Mouse (Mus musculus): ENCODE data around the gene Samd5. TPM values are rescaled to one million over a fixed set of nuclear protein-coding genes. Genes with fewer than 3 reads are reported as not detected.

Gene Samd5
- polyA plus RNA-seq, 1 experiment from 2014 or later, result 4.6 TPM

DNA sequence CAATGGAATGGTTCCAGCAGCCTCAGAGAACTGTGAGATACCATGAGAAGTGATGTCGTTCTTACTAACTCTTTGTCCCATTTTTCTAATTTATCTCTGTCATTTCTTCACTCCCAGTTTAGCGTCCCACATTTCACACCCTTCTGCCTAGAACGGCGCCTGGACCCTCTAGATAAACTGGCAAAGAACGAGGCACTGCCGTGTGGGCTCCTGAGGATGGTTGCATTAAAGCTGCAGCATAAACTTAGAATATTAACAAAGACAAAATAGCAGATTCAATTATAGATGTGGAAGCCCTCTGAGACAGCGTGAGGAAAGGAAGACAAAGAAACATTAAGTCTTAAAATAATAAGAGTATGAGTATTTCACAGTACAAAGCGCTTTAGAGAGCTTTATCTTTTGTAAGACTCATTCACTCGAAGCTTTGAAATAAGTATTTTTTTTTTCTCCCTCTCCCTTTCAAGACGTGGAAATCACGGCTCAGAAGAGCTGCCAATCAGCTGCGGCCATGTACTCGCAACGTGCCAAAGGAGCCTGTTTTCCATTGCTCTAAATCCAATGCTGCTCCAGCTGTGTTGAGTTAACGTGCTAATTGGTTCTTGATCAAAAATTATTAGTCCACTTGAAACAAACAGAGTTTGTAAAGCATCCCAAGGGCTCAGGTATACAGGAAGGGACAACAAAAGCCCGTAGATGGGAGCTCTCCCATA, 19.1 kb upstream of the Samd5 start:
- no peak for ATAC-seq (ENCODE audit: insufficient read depth, low FRiP score, low TSS enrichment)
- peaks cover 3% of the 10 kb centered on the region; the same call in 1 of the 2 replicates for H3K4me1 ChIP-seq (ENCODE audit: control insufficient read depth, insufficient read depth, low read length)
- no peak for DNase-seq (ENCODE audit: low spot score)

DNA sequence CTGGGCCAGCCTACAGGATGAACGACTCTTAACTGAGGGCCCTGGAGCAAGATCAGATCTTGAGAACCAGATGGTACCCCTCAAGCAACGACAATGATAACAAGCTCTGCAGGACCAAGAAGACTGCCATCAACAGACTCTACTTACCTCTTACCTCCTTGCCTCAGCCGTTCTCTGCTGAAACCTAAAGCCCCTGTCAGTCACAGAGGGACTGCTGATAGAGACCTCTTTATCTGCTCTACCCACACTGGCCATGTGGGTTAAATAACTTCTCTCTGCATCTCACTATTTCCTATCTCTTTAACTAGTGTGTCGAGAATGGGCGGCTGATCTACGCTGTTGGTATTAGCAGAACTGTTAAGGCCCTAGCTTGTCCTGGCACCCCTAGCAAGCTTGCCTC, 5.9 kb upstream of the Samd5 start:
- no peak overlapping the region for H3K27ac ChIP-seq (ENCODE audit: low read depth, low read length)
- H3K4me3 ChIP-seq (ENCODE audit: low read depth, low read length), result no peak overlapping the region
- H3K9ac ChIP-seq (ENCODE audit: low read length), result no peak overlapping the region
- ATAC-seq (ENCODE audit: insufficient read depth, low FRiP score, low TSS enrichment) (no peak), DNase-seq (ENCODE audit: low spot score) (no peak)
- WGBS, result 91% methylated on average over 6 of the region's 6 CpGs
- H3K27me3 ChIP-seq (ENCODE audit: control insufficient read depth, insufficient read depth, low read length), result no peaks in the 10 kb centered on the region
- H3K36me3 ChIP-seq (ENCODE audit: control insufficient read depth, insufficient read depth, low read length), result no peaks in the 10 kb centered on the region
- H3K9me3 ChIP-seq (ENCODE audit: control insufficient read depth, low read length), result no peaks in the 10 kb centered on the region
- no peak overlapping the region for H3K4me2 ChIP-seq (ENCODE audit: low read depth)
- peaks cover 4% of the 10 kb centered on the region; the same call in 1 of the 2 replicates for H3K4me1 ChIP-seq (ENCODE audit: control insufficient read depth, insufficient read depth, low read length)

More for the DNA sequence above, 19.1 kb upstream of the Samd5 start:
- no peaks in the 10 kb centered on the region for H3K9me3 ChIP-seq (ENCODE audit: control insufficient read depth, low read length)
- H3K27ac ChIP-seq (ENCODE audit: low read depth, low read length), result no peak overlapping the region
- no peak overlapping the region for H3K4me2 ChIP-seq (ENCODE audit: low read depth)
- WGBS, result 82% methylated on average over 16 of the region's 16 CpGs
- H3K4me3 ChIP-seq (ENCODE audit: low read depth, low read length), result no peak overlapping the region
- no peak overlapping the region for H3K9ac ChIP-seq (ENCODE audit: low read length)
- H3K36me3 ChIP-seq (ENCODE audit: control insufficient read depth, insufficient read depth, low read length), result no peaks in the 10 kb centered on the region
- no peaks in the 10 kb centered on the region for H3K27me3 ChIP-seq (ENCODE audit: control insufficient read depth, insufficient read depth, low read length)

DNA sequence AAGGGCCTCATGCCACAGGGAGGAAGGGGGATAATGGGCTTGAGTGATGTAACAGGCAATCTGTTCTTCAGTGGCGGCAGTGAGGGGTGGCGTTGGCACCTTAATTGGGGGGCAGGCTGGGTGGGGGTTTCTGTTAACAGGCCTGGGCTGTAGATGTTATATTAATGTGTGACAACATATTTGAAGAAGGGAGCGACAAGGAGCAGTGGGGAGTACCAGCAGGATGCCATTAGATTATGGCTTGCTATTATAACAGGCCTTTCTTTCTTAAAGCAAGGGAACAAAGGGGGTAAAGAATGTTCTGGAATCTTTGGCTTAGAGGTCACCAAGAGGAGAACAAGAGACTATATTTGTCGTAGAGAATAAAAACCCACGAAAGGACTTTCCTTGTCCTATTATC, 4.9 kb upstream of the Samd5 start:
- H3K4me2 ChIP-seq (ENCODE audit: low read depth), result no peak overlapping the region
- no peak overlapping the region for H3K9ac ChIP-seq (ENCODE audit: low read length)
- peaks cover 4% of the 10 kb centered on the region; the same call in 1 of the 2 replicates for H3K4me1 ChIP-seq (ENCODE audit: control insufficient read depth, insufficient read depth, low read length)
- no peaks in the 10 kb centered on the region for H3K9me3 ChIP-seq (ENCODE audit: control insufficient read depth, low read length)
- ATAC-seq (ENCODE audit: insufficient read depth, low FRiP score, low TSS enrichment), result no peak
- no peak for DNase-seq (ENCODE audit: low spot score)
- H3K36me3 ChIP-seq (ENCODE audit: control insufficient read depth, insufficient read depth, low read length), result no peaks in the 10 kb centered on the region
- H3K4me3 ChIP-seq (ENCODE audit: low read depth, low read length), result no peak overlapping the region
- no peak overlapping the region for H3K27ac ChIP-seq (ENCODE audit: low read depth, low read length)
- WGBS, result 32% methylated on average over 5 of the region's 5 CpGs
- H3K27me3 ChIP-seq (ENCODE audit: control insufficient read depth, insufficient read depth, low read length), result no peaks in the 10 kb centered on the region

DNA sequence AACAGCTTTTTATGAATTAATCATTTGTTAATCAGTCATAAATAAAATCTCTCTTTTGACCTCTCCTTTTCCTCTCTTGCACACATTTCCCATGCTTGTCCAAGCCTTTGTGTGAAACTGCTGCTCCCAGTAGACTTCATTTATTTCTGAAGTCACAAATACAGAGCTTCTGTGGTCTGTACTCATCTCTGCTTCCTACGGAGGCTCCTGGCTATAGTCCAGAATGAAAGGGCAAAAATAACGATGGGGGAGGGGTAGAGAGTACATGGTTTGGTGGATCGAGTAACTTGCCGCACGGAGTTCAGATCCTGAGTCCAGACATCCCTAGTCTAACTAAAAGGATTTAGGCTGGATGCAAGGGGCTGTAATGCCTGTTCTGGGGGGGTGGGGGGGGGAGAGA, 3.1 kb upstream of the Samd5 start:
- H3K9me3 ChIP-seq (ENCODE audit: control insufficient read depth, low read length), result no peaks in the 10 kb centered on the region
- peaks cover 7% of the 10 kb centered on the region for H3K4me1 ChIP-seq (ENCODE audit: control insufficient read depth, insufficient read depth, low read length)
- no peaks in the 10 kb centered on the region for H3K27me3 ChIP-seq (ENCODE audit: control insufficient read depth, insufficient read depth, low read length)

DNA sequence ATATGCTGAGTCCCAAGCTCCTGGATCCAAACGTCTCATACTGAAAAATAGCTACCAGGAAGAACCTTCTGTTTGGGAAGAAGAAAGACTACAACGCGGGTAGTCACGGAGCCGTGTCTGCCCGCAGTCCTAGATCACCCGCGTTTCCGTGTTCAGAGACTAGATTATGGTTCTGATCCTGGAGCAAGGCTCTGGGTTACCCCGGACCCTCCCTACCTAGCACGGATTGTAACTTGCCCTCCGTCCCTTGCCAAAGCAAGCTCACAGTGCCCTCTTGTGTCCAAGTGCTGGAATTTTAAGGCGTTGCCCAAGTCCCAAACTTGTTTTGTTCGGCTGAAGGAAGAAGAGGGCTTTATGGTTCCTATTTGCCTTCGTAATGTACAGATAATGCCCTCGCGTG, 1.9 kb upstream of the Samd5 start:
- H3K27me3 ChIP-seq (ENCODE audit: control insufficient read depth, insufficient read depth, low read length), result no peaks in the 10 kb centered on the region
- ATAC-seq (ENCODE audit: insufficient read depth, low FRiP score, low TSS enrichment), result peak; percentile 36
- 2% methylated on average over 17 of the region's 17 CpGs for WGBS
- H3K4me1 ChIP-seq (ENCODE audit: control insufficient read depth, insufficient read depth, low read length), result peaks cover 7% of the 10 kb centered on the region
- peak overlapping the region; percentile 28 for H3K4me2 ChIP-seq (ENCODE audit: low read depth)
- H3K27ac ChIP-seq (ENCODE audit: low read depth, low read length), result no peak overlapping the region
- no peaks in the 10 kb centered on the region for H3K9me3 ChIP-seq (ENCODE audit: control insufficient read depth, low read length)
- no peaks in the 10 kb centered on the region for H3K36me3 ChIP-seq (ENCODE audit: control insufficient read depth, insufficient read depth, low read length)
- H3K9ac ChIP-seq (ENCODE audit: low read length), result no peak overlapping the region
- peak; percentile 76 for DNase-seq (ENCODE audit: low spot score)
- no peak overlapping the region for H3K4me3 ChIP-seq (ENCODE audit: low read depth, low read length)

More for the DNA sequence above, 3.1 kb upstream of the Samd5 start:
- DNase-seq (ENCODE audit: low spot score) (no peak), ATAC-seq (ENCODE audit: insufficient read depth, low FRiP score, low TSS enrichment) (peak; percentile 24; the same call in 1 of the 2 replicates)
- H3K36me3 ChIP-seq (ENCODE audit: control insufficient read depth, insufficient read depth, low read length), result no peaks in the 10 kb centered on the region
- no peak overlapping the region for H3K4me3 ChIP-seq (ENCODE audit: low read depth, low read length)
- H3K9ac ChIP-seq (ENCODE audit: low read length), result no peak overlapping the region
- WGBS, result 44% methylated on average over 5 of the region's 5 CpGs
- H3K27ac ChIP-seq (ENCODE audit: low read depth, low read length), result no peak overlapping the region
- no peak overlapping the region for H3K4me2 ChIP-seq (ENCODE audit: low read depth)

DNA sequence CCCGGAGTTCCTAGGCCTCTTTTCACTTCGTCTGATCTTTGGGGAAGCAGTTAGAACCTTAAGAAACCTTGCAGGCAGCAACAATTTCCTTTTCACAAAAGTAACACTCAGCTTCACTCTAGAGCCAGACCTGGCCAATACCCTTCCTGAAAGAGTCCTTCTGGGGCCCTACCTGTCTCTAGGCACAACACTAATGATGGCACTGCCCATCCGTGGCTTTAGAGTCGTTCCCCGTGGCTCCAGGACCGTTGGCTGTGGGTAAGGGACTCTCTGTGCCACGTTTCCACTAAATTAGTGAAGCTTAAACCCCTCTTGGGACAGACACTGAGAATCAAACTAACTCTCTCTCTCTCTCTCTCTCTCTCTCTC, 1.4 kb upstream of the Samd5 start:
- H3K4me2 ChIP-seq (ENCODE audit: low read depth), result peak overlapping the region; percentile 71; the same call in 1 of the 2 replicates

DNA sequence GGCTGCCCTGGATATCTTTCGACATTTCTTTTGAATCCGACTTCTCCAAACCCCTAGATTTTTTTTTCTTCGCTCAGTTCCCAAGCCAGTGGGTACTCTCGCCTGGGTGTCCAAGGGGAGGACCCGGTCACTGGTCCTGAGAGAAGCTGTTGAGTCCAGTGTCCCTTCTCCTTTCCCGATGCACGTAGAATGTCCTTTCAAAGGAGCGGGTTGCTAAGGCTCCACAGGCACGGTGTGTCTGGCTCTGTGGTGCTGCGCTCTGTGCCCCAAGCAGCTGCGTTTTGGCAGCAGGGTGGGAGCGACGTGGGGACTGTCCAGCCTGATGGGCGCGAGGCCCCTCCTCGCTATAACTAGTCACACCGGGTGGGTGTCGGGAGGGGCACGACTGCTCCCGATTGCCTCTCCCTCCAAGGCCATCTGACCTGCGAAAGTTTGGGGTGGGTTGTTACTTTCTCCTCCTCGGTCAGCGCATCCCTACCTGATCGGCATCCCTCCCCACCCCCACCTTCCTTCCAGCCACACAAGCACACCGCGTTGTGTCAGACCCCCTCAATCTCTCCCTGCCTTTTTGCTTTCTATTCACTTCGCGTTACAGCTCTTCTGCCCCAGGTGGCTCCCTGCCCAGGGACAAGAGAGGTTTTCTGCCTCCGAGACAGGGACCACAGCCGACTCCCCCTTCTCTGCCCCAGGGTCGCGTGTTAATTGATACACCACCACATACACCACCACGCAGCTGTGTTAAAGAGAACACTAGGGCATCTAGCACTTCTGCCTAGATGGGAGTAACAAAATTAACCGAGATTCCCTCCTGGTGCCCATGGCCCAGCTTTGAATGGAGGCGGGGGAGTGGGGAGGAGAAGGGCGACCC, 776 bp upstream of the Samd5 start:
- Histone ChIP-seq H3K9ac (ENCODE audit: low read length) (peak overlapping the region; percentile 51), H3K27ac (ENCODE audit: low read depth, low read length) (no peak overlapping the region), H3K27me3 (ENCODE audit: control insufficient read depth, insufficient read depth, low read length) (no peaks in the 10 kb centered on the region), H3K9me3 (ENCODE audit: control insufficient read depth, low read length) (no peaks in the 10 kb centered on the region), H3K36me3 (ENCODE audit: control insufficient read depth, insufficient read depth, low read length) (no peaks in the 10 kb centered on the region), H3K4me3 (ENCODE audit: low read depth, low read length) (peak overlapping the region; percentile 61), H3K4me1 (ENCODE audit: control insufficient read depth, insufficient read depth, low read length) (peaks cover 7% of the 10 kb centered on the region), H3K4me2 (ENCODE audit: low read depth) (peak overlapping the region; percentile 71)
- WGBS, result 1% methylated on average over 36 of the region's 36 CpGs
- ATAC-seq (ENCODE audit: insufficient read depth, low FRiP score, low TSS enrichment) (peak; percentile 29), DNase-seq (ENCODE audit: low spot score) (peak; percentile 47)

More for the DNA sequence above, 1.4 kb upstream of the Samd5 start:
- ATAC-seq (ENCODE audit: insufficient read depth, low FRiP score, low TSS enrichment), result no peak
- Histone ChIP-seq H3K4me3 (ENCODE audit: low read depth, low read length) (no peak overlapping the region), H3K27me3 (ENCODE audit: control insufficient read depth, insufficient read depth, low read length) (no peaks in the 10 kb centered on the region), H3K27ac (ENCODE audit: low read depth, low read length) (no peak overlapping the region), H3K9me3 (ENCODE audit: control insufficient read depth, low read length) (no peaks in the 10 kb centered on the region), H3K4me1 (ENCODE audit: control insufficient read depth, insufficient read depth, low read length) (peaks cover 7% of the 10 kb centered on the region), H3K36me3 (ENCODE audit: control insufficient read depth, insufficient read depth, low read length) (no peaks in the 10 kb centered on the region), H3K9ac (ENCODE audit: low read length) (no peak overlapping the region)
- 2% methylated on average over 7 of the region's 7 CpGs for WGBS
- no peak for DNase-seq (ENCODE audit: low spot score)

DNA sequence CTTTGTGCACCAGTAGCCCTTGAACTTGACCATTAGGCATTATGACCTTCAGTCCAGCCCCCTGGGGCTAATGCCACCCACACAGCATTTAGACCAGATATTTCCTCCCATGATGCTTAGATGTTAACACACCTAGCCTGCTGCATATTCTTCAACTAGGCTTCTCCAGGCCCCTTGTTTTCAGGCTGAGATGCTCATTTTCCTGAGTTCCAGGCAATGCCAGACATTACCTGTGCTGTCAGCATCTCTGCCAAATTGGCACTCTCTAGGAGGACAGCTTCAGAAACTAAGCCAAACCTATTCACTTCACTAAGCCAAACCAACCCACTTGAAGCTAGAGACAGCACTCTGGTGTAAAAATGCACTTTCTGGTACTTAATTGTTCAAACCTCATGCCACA, 1.7 kb downstream of the Samd5 start:
- H3K9ac ChIP-seq (ENCODE audit: low read length), result no peak overlapping the region
- no peaks in the 10 kb centered on the region for H3K9me3 ChIP-seq (ENCODE audit: control insufficient read depth, low read length)
- peaks cover 6% of the 10 kb centered on the region for H3K4me1 ChIP-seq (ENCODE audit: control insufficient read depth, insufficient read depth, low read length)
- no peak overlapping the region for H3K4me3 ChIP-seq (ENCODE audit: low read depth, low read length)
- no peak overlapping the region for H3K27ac ChIP-seq (ENCODE audit: low read depth, low read length)
- DNase-seq (ENCODE audit: low spot score) (no peak), ATAC-seq (ENCODE audit: insufficient read depth, low FRiP score, low TSS enrichment) (no peak)
- H3K4me2 ChIP-seq (ENCODE audit: low read depth), result no peak overlapping the region
- no peaks in the 10 kb centered on the region for H3K27me3 ChIP-seq (ENCODE audit: control insufficient read depth, insufficient read depth, low read length)
- H3K36me3 ChIP-seq (ENCODE audit: control insufficient read depth, insufficient read depth, low read length), result no peaks in the 10 kb centered on the region

Data from neural tube, embryonic 11.5 days (tissue).